Mouse (Mus musculus) CH12.LX (cell line): ENCODE data around the gene Amz2. TPM values are rescaled to one million over a fixed set of nuclear protein-coding genes. Genes with fewer than 3 reads are reported as not detected.

Source experiments
- DNase-seq: peaks from one replicate; pipeline ENCODE4 v3.0.0-alpha.2; 2013; ENCODE audit errors: extremely low read depth
- H3K27ac ChIP-seq: 2 replicates; pipeline ENCODE4 v1.5.1; 2012; ENCODE audit warnings: low read depth, mild to moderate bottlenecking, control low read depth, moderate library complexity; ENCODE audit not compliant: insufficient read depth
- H3K27me3 ChIP-seq: replicated peaks from 2 replicates; pipeline ENCODE3; 2012; ENCODE audit warnings: inconsistent platforms
- H3K36me3 ChIP-seq, 2 experiments: replicated peaks in 1 of 2; 2 replicates each; pipeline versions ENCODE3 to v1.6.1; 2012; ENCODE audit warnings: inconsistent platforms in 1 of 2, low read length in 1 of 2, mild to moderate bottlenecking in 1 of 2, mixed read lengths in 1 of 2, moderate library complexity in 1 of 2; ENCODE audit not compliant: control insufficient read depth in 1 of 2, insufficient read depth in 1 of 2
- H3K4me1 ChIP-seq, 2 experiments: 2 replicates each; pipeline ENCODE4 v1.6.1; 2012; ENCODE audit warnings: inconsistent platforms in 1 of 2, moderate library complexity in 1 of 2; ENCODE audit not compliant: insufficient read depth in 2 of 2, control insufficient read depth in 1 of 2
- H3K4me2 ChIP-seq: 2 replicates; pipeline ENCODE4 v1.6.1; 2012; ENCODE audit warnings: low read depth, mild to moderate bottlenecking, control low read depth; ENCODE audit not compliant: poor library complexity, insufficient read depth, severe bottlenecking
- H3K4me3 ChIP-seq, 3 experiments: fragments of 150-350 bp in 1 of 3; sonication (generic) in 1 of 3; replicated peaks in 1 of 3; 2 replicates each; pipeline versions ENCODE3 to v1.5.1; 2011 to 2012; ENCODE audit warnings: low read depth in 2 of 3, low read length in 2 of 3, mild to moderate bottlenecking in 2 of 3, moderate library complexity in 2 of 3, control low read depth in 1 of 3, improper control_type of control experiment in 1 of 3, inconsistent platforms in 1 of 3, mixed read lengths in 1 of 3; ENCODE audit not compliant: poor library complexity in 1 of 3
- H3K79me2 ChIP-seq: replicated peaks from 2 replicates; pipeline ENCODE4 v1.6.1; 2012; ENCODE audit warnings: mild to moderate bottlenecking, moderate library complexity; ENCODE audit not compliant: control insufficient read depth, poor library complexity, insufficient read depth, severe bottlenecking; ENCODE audit errors: extremely low read depth
- H3K9ac ChIP-seq: 2 replicates; pipeline ENCODE4 v1.6.1; 2012; ENCODE audit warnings: low read depth, mild to moderate bottlenecking, control low read depth, moderate library complexity; ENCODE audit not compliant: insufficient read depth
- H3K9me3 ChIP-seq: replicated peaks from 2 replicates; pipeline ENCODE3; 2012; ENCODE audit warnings: low read length, inconsistent platforms, mixed read lengths
- BHLHE40 ChIP-seq: IDR thresholded peaks from 2 replicates; pipeline ENCODE4 v1.6.1; 2011; ENCODE audit warnings: mild to moderate bottlenecking, low read depth, low read length, improper control_type of control experiment
- CHD2 ChIP-seq: IDR thresholded peaks from 2 replicates; pipeline ENCODE4 v1.6.1; 2011; ENCODE audit warnings: low read length, improper control_type of control experiment
- CTCF ChIP-seq, 2 experiments: IDR thresholded peaks in 1 of 2; conservative IDR thresholded peaks in 1 of 2; 2 replicates each; pipeline ENCODE4 v1.5.1; 2011 to 2012; ENCODE audit warnings: low read depth in 2 of 2, low read length in 2 of 2, improper control_type of control experiment in 1 of 2, inconsistent platforms in 1 of 2, mild to moderate bottlenecking in 1 of 2, moderate library complexity in 1 of 2
- ELF1 ChIP-seq: IDR thresholded peaks from 2 replicates; pipeline ENCODE4 v1.6.1; 2014; ENCODE audit warnings: low read depth, mild to moderate bottlenecking, inconsistent platforms, low read length, improper control_type of control experiment
- EP300 ChIP-seq: IDR thresholded peaks from 2 replicates; pipeline ENCODE4 v1.6.1; 2011; ENCODE audit warnings: low read length, improper control_type of control experiment
- HCFC1 ChIP-seq: IDR thresholded peaks from 2 replicates; pipeline ENCODE4 v1.6.1; 2012; ENCODE audit warnings: low read depth, mild to moderate bottlenecking, inconsistent platforms, low read length, improper control_type of control experiment
- IRF4 ChIP-seq: IDR thresholded peaks from 2 replicates; pipeline ENCODE4 v1.6.1; 2014; ENCODE audit warnings: low read depth, mild to moderate bottlenecking, inconsistent platforms, low read length, improper control_type of control experiment
- KAT2A ChIP-seq: IDR thresholded peaks from 2 replicates; pipeline ENCODE4 v1.6.1; 2012; ENCODE audit warnings: low read length, improper control_type of control experiment, inconsistent platforms; ENCODE audit not compliant: insufficient replicate concordance
- MAX ChIP-seq: IDR thresholded peaks from 2 replicates; pipeline ENCODE4 v1.6.1; 2011; ENCODE audit warnings: low read length, improper control_type of control experiment
- MEF2A ChIP-seq: IDR thresholded peaks from 2 replicates; pipeline ENCODE4 v1.6.1; 2014; ENCODE audit warnings: low read depth, mild to moderate bottlenecking, inconsistent platforms, low read length, improper control_type of control experiment, borderline replicate concordance
- MYC ChIP-seq: IDR thresholded peaks from 2 replicates; pipeline ENCODE4 v1.6.1; 2011; ENCODE audit warnings: low read depth, mild to moderate bottlenecking, improper control_type of control experiment, low read length
- NELFE ChIP-seq: IDR thresholded peaks from 2 replicates; pipeline ENCODE4 v1.6.1; 2011; ENCODE audit warnings: low read depth, low read length, improper control_type of control experiment
- NRF1 ChIP-seq: IDR thresholded peaks from 2 replicates; pipeline ENCODE4 v1.6.1; 2014; ENCODE audit warnings: low read depth, mild to moderate bottlenecking, inconsistent platforms, low read length, improper control_type of control experiment, moderate library complexity
- POLR2AphosphoS2 ChIP-seq: IDR thresholded peaks from 2 replicates; pipeline ENCODE4 v1.6.1; 2011; ENCODE audit warnings: low read depth, low read length, improper control_type of control experiment
- RAD21 ChIP-seq: IDR thresholded peaks from 2 replicates; pipeline ENCODE4 v1.6.1; 2011; ENCODE audit warnings: low read depth, mild to moderate bottlenecking, low read length, improper control_type of control experiment, moderate library complexity
- RCOR1 ChIP-seq: conservative IDR thresholded peaks from 2 replicates; pipeline ENCODE4 v1.6.1; 2012; ENCODE audit warnings: low read depth, mild to moderate bottlenecking, inconsistent platforms, low read length, improper control_type of control experiment
- SIN3A ChIP-seq: IDR thresholded peaks from 2 replicates; pipeline ENCODE4 v1.6.1; 2012; ENCODE audit warnings: low read length, improper control_type of control experiment, inconsistent platforms
- SMC3 ChIP-seq: IDR thresholded peaks from 2 replicates; pipeline ENCODE4 v1.6.1; 2011; ENCODE audit warnings: low read depth, low read length, improper control_type of control experiment
- TBP ChIP-seq: conservative IDR thresholded peaks from 2 replicates; pipeline ENCODE4 v1.6.1; 2011; ENCODE audit warnings: low read depth, low read length, improper control_type of control experiment
- TCF12 ChIP-seq: IDR thresholded peaks from 2 replicates; pipeline ENCODE4 v1.6.1; 2014; ENCODE audit warnings: low read depth, mild to moderate bottlenecking, inconsistent platforms, low read length, improper control_type of control experiment
- ZC3H11A ChIP-seq: IDR thresholded peaks from 2 replicates; pipeline ENCODE4 v1.6.1; 2012; ENCODE audit warnings: low read depth, mild to moderate bottlenecking, inconsistent platforms, low read length, improper control_type of control experiment
- ZMIZ1 ChIP-seq: IDR thresholded peaks from 2 replicates; pipeline ENCODE4 v1.6.1; 2012; ENCODE audit warnings: low read depth, mild to moderate bottlenecking, inconsistent platforms, low read length, improper control_type of control experiment
- ZNF384 ChIP-seq: IDR thresholded peaks from 2 replicates; pipeline ENCODE4 v1.6.1; 2012; ENCODE audit warnings: low read depth, low read length, improper control_type of control experiment, inconsistent platforms
- dilution Hi-C: fragments of 300-500 bp; cut with MboI; formaldehyde crosslinking; loops from 2 replicates; pipeline ENCODE4 v1.14.3; 2020; ENCODE audit warnings: low sequenced_read_pairs; ENCODE audit not compliant: extremely low pct_unique_long_range_greater_than_20kb, extremely low pct_ligation_motif_present
- in situ Hi-C: fragments of 300-500 bp; cut with MboI; formaldehyde crosslinking; loops from 3 replicates; pipeline ENCODE4 v1.14.3; 2019; ENCODE audit warnings: low sequenced_read_pairs, low pct_ligation_motif_present, low pct_unique_long_range_greater_than_20kb, mixed read lengths
- polyA plus RNA-seq: library from polyadenylated mRNA; unstranded; fragments of >175 nt; gene quantifications from 2 replicates; pipeline ENCODE4 v1.2.1, GENCODE M21; 2012; ENCODE audit warnings: low read depth; ENCODE audit not compliant: insufficient read length
- total RNA-seq, 2 experiments: library from RNA; depleted of rRNA; stranded (reverse); fragments of 300-350 nt in 1 of 2; fragments of >200 nt in 1 of 2; gene quantifications; 2 replicates each; pipeline ENCODE4 v1.2.3; 2012 to 2014

The Amz2 gene
- total and polyA plus RNA-seq, 3 experiments, result 22.3 to 23.7 (median 23.3) TPM

- dilution Hi-C loops, result no loop called here
- H3K4me3 ChIP-seq, result no peak overlapping the region
- TF ChIP-seq MYC (peak; percentile 54; the same call in 1 of the 2 replicates), KAT2A (no peak), MEF2A (0 out of 2 replicates have a peak, but pooled peaks have one; percentile 40), MAX (peak; percentile 59), TBP (no peak), TCF12 (0 out of 2 replicates have a peak, but pooled peaks have one; percentile 24), ELF1 (no peak), RCOR1 (no peak), EP300 (no peak), RAD21 (peak; percentile 97), NELFE (peak; percentile 55; the same call in 1 of the 2 replicates), ZMIZ1 (no peak), BHLHE40 (peak; percentile 28), CTCF (conservative IDR thresholded peaks at IDR 0.05 in 1 of 2, IDR thresholded peaks at IDR 0.05 in 1 of 2; ENCODE audit: low read depth in 2 of 2, low read length in 2 of 2) (peak; percentile 79 to 97), POLR2AphosphoS2 (no peak), IRF4 (peak; percentile 46), HCFC1 (no peak), NRF1 (peak; percentile 18; the same call in 1 of the 2 replicates), SMC3 (peak; percentile 98), ZNF384 (no peak), SIN3A (peak; percentile 65), CHD2 (no peak), ZC3H11A (peak; percentile 97)
- TF ChIP-seq, all 38 proteins: peak for 13
- no peaks in the 10 kb centered on the region for H3K27me3 ChIP-seq
- H3K4me1 ChIP-seq, result peaks cover 6 to 34% of the 10 kb centered on the region in 2 experiments
- no peaks in the 10 kb centered on the region for H3K79me2 ChIP-seq
- H3K4me2 ChIP-seq, result no peak overlapping the region
- peaks cover 3 to 18% of the 10 kb centered on the region in 2 experiments for H3K36me3 ChIP-seq
- H3K9me3 ChIP-seq, result no peaks in the 10 kb centered on the region
- no peak overlapping the region for H3K27ac ChIP-seq
- peak; percentile 76 for DNase-seq
- no peak overlapping the region for H3K9ac ChIP-seq
- in situ Hi-C loops, result loop anchor here (5.0 to 10.0 kb wide), 2 partner anchors 194 to 414 kb away; no protein-coding TSS in a partner anchor
Measured at GRCm38 (mm10) chr11:109441119-109441518, 15.4 kb downstream of the Amz2 start.
